Mouse (Mus musculus) inflammation-experienced regulatory T-cells, adult 6 months (primary cell): ENCODE data around the gene Tmem129. TPM values are rescaled to one million over a fixed set of nuclear protein-coding genes. Genes with fewer than 3 reads are reported as not detected.

Source experiments
- ATAC-seq: one replicate; pipeline ENCODE4 v1.8.0; 2017
- polyA plus RNA-seq, 3 experiments: library from polyadenylated mRNA; unstranded; fragments of 100-300 nt; shearing (Covaris generic); gene quantifications; one replicate each; pipeline ENCODE4 v1.2.1; 2017

Tmem129 gene
- polyA plus RNA-seq, 3 experiments from 2014 or later: 26.3 to 33.7 (median 32.2) TPM

- no peak for ATAC-seq
Observed at GRCm38 (mm10) chr5:33684932-33685331, 26.7 kb upstream of the Tmem129 start.

- ATAC-seq: no peak
Observed at GRCm38 (mm10) chr5:33683897-33684652, 25.9 kb upstream of the Tmem129 start.

- ATAC-seq: no peak
Observed at GRCm38 (mm10) chr5:33682963-33683362, 24.7 kb upstream of the Tmem129 start.

DNA sequence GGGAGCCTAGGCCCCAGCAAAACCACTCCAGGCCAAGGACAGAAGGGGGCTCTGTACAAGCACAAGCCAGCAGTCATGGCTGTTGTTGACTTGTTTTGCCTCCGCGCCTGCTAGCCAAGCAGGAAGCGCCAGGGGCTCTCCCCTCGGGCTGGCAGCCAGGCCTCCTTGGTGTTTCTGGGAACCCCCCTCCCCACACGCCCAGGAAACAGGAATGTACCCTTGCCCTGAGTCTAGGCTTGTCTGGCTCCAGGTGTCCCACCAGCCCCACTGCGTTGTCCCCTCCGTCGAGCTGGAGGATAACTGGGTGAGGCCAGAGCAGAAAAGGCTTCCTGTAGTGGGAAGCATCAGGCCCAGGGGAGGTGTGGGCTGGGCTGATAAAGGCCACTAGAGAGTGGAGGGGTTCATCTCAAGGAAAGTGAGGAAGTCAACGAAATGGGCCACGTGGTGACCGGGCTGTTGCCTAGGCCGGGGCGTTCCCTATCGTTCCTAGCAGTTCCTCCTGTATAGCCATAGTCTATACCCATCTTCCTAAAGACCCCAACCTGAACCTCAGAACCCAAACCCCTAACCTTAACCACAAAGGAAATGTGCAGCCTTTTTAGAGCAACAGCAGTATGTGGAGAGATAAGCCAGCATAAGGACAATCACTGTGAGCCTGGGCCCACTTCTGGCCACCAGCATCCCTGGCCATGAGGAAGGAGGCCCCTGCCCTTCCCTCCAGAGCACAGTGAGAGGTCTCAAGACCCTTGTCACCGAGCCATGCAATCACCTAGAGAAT, 23.6 kb upstream of the Tmem129 start:
- peak; percentile 74 for ATAC-seq

DNA sequence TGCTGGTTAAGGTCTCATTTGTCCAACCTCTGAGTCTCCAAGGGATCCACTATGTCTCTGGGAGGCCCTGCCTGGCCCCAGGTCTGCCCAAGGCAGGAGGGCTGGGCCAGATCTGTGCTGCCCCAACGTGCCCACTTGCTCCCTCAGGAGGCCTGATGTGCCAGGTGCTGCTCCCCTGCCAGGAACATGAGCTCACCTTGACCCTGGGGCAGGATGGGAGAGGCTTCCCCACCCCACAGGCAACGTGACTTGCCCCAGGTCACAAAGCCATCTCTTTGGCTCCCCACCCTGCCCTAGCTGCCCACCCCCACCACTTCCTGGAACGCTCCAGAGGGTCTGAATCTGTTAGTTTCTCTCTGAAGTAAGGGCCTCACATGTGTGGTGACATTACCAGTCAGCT, 22.8 kb upstream of the Tmem129 start:
- ATAC-seq: no peak

DNA sequence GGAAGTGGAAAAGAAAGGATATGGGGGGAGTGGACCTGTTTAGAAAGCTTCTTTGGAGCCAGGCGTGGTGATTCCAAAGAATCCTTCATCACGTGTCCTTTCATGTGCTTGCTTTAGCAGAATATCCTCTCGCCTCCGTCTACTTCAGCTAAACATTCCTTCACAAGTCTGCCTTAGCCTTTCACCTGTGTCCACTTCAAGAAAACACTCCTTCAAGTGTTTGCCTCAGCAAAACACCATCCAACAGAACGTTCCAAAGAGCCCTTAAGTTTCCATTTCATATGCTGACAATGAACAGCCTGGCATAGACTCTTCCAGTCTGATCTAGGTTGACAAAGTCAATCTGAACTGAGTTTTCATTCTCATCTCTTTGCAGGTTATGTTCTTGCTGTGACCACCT, 20.0 kb upstream of the Tmem129 start:
- no peak for ATAC-seq

DNA sequence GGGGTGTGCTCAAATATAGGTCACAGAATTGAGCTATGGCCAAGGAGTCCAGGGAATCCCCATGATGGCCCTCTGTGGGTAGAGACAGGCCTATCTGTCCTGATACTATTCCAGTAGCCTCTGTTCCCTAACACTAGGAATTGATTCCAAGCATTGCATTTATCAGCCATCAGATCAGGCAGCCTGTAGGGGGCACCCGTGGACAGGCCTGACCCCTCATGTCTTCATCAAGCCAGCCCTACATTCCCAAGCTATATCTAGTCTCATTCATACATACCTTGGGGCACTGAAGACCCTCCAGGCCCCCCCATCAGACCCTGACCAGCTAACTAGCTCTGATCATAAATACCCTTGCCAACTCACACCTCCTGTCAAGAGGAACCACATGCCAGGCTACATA, 17.7 kb upstream of the Tmem129 start:
- no peak for ATAC-seq

- no peak for ATAC-seq
Observed at GRCm38 (mm10) chr5:33674439-33674838, 16.2 kb upstream of the Tmem129 start.

GRCm38 (mm10) chr5:33671659-33672058, 13.4 kb upstream of the Tmem129 start:
- ATAC-seq: peak; percentile 25

- ATAC-seq: peak; percentile 35
Observed at GRCm38 (mm10) chr5:33668223-33668622, 10.0 kb upstream of the Tmem129 start.

DNA sequence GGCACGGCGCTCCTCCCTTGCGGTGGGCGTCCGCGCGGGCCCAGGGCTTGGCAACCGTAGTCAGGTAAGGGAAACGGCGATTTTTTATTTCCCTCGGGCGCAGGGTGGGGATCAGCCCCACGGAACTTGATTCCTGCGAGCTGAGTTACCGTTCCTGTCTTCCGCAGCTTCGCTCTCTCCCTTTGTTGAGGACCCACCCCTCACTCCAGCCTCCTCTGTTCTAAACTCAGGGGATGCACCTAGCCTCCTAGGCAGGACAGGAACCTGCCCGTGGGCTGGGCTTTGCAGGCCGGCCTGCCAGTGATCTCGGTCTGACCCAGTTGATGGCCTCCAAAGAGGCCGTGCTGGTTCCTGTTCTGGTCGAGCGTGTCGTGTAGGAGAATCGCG, 441 bp upstream of the Tmem129 start:
- no peak for ATAC-seq

DNA sequence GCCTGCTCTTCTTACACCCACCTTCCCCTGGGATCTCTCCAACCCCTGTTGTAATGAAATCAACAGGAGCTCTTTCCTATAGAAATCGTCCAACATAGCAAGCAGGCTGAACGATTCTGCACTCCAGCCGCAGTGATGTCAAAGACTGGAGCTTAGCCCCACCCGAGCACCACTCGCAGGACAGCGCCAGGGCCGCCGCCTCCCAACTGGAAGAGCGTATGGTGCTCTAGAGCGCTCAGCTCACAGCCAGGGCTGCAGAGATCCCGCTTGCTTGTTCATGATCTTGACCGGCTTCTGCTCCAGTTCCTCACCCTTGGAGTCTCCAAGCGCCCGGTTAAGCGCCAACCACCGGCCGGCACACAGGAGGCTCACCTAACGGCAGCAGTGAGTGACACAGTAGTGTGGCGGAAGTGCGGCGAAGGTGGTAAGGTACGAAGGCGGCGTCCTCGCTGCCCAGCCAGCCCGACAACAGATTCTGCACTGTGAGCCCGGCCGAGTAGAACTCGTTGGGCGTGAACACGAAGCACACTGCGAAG, 897 bp downstream of the Tmem129 start:
- peak; percentile 46 for ATAC-seq

DNA sequence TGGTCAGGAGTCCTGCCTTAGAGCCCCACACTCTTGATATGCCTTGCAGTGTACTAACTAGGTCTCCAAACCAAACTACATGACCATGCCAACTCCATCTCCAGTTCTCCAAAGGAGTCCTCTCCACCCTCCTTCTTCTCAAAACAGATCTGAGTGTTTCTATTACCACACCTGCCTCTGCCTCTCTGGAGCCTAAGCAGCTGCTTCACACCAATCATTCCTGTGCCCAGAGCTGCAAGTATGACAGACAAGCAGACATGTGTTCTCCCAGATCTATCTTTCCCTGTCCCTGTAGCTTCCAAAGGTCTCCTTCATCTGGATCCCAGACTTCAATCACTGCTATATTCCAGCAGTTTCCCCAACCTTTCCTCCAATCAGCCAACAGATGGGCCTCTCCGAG, 1.5 kb downstream of the Tmem129 start:
- ATAC-seq: no peak

DNA sequence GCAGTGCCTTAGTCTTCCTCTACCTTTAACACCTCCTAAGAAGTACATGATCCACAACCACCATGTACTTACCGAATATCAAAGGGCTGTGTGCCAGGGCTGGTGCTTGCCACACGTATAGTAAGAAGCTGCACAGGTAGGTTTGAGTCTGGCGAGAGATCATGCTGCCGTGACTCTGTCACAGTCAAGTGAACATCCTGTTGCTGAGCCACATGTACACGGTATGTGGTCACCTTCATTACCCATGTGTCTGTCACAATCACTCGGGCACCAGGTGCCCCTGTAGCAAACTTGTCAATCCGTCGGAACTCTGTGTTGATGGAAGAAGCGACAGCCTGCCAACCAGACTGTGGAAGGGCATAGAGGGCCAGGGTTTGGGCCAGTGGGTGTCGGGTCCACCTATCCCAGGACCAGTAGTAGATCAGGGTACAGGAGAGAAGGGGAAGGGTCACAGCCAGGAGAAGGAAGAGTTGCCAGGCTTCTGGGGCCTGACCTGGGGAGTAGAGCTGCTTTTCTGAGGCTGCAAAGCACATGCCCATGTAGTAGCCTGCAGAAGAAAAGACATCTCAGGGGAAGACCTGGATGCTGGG, 2.9 kb downstream of the Tmem129 start:
- no peak for ATAC-seq

- no peak for ATAC-seq
Observed at GRCm38 (mm10) chr5:33654424-33654823, 3.8 kb downstream of the Tmem129 start.

GRCm38 (mm10) chr5:33652783-33653173, 5.4 kb downstream of the Tmem129 start:
- ATAC-seq: no peak

DNA sequence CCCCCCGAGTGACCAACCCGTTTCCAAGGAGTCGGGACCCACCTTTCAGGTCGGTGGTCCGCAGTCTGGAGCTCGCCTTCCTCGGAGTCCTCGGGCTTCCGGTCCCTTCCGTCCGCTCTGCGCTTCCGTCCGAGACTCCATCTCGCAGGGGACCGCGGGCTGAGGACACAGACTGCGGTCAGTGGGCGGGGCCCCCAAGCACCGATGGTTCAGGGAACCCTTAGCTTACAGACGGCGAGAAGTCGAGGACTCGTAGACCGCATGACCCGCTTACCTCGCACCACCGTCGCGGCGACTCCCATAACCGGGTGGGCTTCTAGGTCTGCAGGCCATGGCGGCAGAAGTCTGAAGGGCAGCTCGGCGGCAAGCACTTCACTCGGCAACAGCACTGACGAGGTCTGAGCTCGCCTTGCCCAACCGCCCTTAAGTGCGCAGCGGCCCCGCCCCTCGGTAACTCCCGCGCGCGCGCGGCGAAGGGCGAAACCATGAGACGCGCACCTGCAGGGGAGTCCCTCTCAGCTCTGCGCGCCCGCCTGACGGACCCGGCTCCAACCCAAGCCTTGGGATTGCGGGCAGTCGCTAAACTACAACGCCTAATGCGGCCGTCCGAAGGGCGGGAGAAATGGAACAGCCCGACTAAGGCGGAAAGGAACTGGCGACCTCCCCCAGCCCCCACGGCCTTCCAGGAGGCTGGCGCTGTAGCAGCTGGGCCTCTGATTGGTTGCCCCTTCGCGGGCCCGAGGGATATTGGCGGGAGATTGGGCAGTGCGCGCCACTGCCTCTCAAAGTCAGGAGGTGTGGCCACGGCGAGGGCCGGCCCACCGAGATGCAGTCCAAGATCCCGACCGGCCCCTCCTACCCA, 6.1 kb downstream of the Tmem129 start, which contains the start of gene Slbp:
TSS of gene Slbp (minus strand) at position 654 of the 862 bp plus-strand sequence.
- peak; percentile 81 for ATAC-seq

DNA sequence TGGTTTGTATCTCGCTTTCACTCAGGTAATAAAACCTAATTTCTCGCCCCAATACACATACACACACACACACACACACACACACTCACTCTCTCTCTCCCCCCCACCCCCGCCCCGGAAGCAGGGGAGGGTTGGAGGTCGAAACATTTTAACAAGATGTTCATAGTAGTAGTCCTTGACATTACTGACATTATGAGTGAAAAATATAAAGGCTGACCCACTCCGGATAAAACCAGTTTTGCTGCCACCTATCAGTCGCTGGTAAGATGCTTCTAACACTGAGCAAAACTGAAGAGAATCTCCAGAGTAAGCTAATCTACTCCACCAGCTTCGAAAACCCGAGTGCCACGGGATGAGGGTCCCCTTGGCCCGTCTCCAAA, 6.7 kb downstream of the Tmem129 start:
- peak; percentile 10 for ATAC-seq

DNA sequence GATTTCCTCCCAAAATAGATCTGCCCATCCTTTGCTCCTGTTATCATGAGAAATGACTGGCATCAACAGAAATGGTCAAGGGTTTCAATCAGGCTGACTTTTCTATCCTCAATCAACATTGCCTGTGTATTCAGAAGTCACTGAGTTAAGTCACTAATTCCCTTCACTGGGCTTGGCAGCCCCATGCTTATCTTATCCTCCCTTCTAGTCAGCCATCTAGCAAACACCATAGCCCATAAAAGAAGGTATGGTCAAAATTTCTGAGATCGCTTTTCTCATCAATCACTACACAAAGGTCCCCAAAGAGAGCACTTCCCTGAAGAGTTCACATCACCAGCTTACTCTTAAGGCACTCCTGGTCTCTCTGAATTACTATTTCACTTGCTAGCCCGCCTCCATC, 7.2 kb downstream of the Tmem129 start:
- ATAC-seq: no peak

- ATAC-seq: peak; percentile 69
Observed at GRCm38 (mm10) chr5:33640652-33641051, 17.6 kb downstream of the Tmem129 start.

- ATAC-seq: no peak
Observed at GRCm38 (mm10) chr5:33638826-33639225, 19.4 kb downstream of the Tmem129 start.

DNA sequence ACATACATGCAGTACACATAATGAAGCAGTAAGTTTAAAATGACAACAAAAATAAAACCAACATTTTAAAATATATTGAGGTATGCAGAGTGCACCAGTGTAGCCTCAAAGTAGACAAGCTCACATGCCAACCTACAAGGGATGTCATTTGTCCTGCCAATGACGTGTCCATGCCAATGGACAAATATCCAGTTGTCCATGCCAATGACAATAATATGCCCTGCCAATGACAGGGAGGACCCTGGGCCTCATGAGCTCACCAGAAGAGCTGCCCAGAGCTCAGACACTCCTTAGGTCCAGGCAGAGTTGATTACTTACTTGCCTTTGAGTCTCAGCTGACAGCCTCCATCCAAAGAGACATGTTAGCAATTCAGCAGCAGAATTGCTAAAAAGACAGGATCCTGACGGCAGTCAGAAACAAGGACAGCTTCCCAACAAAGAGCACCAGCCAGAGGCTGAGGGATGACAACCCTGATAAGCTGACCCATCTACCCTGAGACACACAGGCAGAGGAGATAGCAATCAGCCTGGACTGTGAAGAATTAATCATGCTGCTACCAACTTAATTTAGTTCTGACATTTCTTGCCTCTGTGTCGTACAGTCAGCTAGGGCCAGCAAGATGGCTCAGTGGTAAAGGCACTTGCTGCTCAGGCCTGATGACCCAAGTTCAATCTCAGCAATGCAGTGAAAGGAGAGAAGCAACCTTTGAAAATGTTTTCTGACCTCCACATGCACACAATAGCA, 20.4 kb downstream of the Tmem129 start:
- ATAC-seq: no peak
